Mouse (Mus musculus): ENCODE results near the gene Tex22. TPM values are rescaled to one million over a fixed set of nuclear protein-coding genes. Genes with fewer than 3 reads are reported as not detected.

Tex22 gene
- polyA plus RNA-seq, 1 experiment, result not detected

GRCm38 (mm10) chr12:113108528-113109283 is 34.4 kb downstream of the Tex22 start:
- no peak for TF ChIP-seq GATA1 (IDR thresholded peaks at IDR 0.05; ENCODE audit: low read length)

- TF ChIP-seq GATA1 (IDR thresholded peaks at IDR 0.05; ENCODE audit: low read length), result no peak
Observed at GRCm38 (mm10) chr12:113109801-113110200, 35.5 kb downstream of the Tex22 start.

GRCm38 (mm10) chr12:113114141-113114540 is 39.8 kb downstream of the Tex22 start:
- TF ChIP-seq GATA1 (IDR thresholded peaks at IDR 0.05; ENCODE audit: low read length), result no peak

GRCm38 (mm10) chr12:113114856-113115538 is 40.7 kb downstream of the Tex22 start:
- no peak for TF ChIP-seq GATA1 (IDR thresholded peaks at IDR 0.05; ENCODE audit: low read length)

GRCm38 (mm10) chr12:113119516-113120410 is 45.5 kb downstream of the Tex22 start:
- TF ChIP-seq GATA1 (IDR thresholded peaks at IDR 0.05; ENCODE audit: low read length), result no peak

- no peak for TF ChIP-seq GATA1 (IDR thresholded peaks at IDR 0.05; ENCODE audit: low read length)
Observed at GRCm38 (mm10) chr12:113124726-113125125, 50.4 kb downstream of the Tex22 start.

- no peak for TF ChIP-seq GATA1 (IDR thresholded peaks at IDR 0.05; ENCODE audit: low read length)
Observed at GRCm38 (mm10) chr12:113130732-113131131, 56.4 kb downstream of the Tex22 start.

GRCm38 (mm10) chr12:113131601-113132000 is 57.3 kb downstream of the Tex22 start:
- TF ChIP-seq GATA1 (IDR thresholded peaks at IDR 0.05; ENCODE audit: low read length), result no peak

- TF ChIP-seq GATA1 (IDR thresholded peaks at IDR 0.05; ENCODE audit: low read length), result no peak
Observed at GRCm38 (mm10) chr12:113132567-113132966, 58.3 kb downstream of the Tex22 start.

- no peak for TF ChIP-seq GATA1 (IDR thresholded peaks at IDR 0.05; ENCODE audit: low read length)
Observed at GRCm38 (mm10) chr12:113133260-113133659, 59.0 kb downstream of the Tex22 start.

- no peak for TF ChIP-seq GATA1 (IDR thresholded peaks at IDR 0.05; ENCODE audit: low read length)
Observed at GRCm38 (mm10) chr12:113133861-113134403, 59.6 kb downstream of the Tex22 start.

- TF ChIP-seq GATA1 (IDR thresholded peaks at IDR 0.05; ENCODE audit: low read length), result no peak
Observed at GRCm38 (mm10) chr12:113134502-113134901, 60.2 kb downstream of the Tex22 start.

- no peak for TF ChIP-seq GATA1 (IDR thresholded peaks at IDR 0.05; ENCODE audit: low read length)
Observed at GRCm38 (mm10) chr12:113135401-113135800, 61.1 kb downstream of the Tex22 start.

GRCm38 (mm10) chr12:113136492-113137020 is 62.3 kb downstream of the Tex22 start:
- no peak for TF ChIP-seq GATA1 (IDR thresholded peaks at IDR 0.05; ENCODE audit: low read length)

Data from G1E-ER4 (cell line).